Mouse (Mus musculus): ENCODE measurements around the gene Fto. TPM values are rescaled to one million over a fixed set of nuclear protein-coding genes. Genes with fewer than 3 reads are reported as not detected.

Fto gene
- polyA plus RNA-seq, 2 experiments from 2014 or later, result 86.2 to 118 TPM

DNA sequence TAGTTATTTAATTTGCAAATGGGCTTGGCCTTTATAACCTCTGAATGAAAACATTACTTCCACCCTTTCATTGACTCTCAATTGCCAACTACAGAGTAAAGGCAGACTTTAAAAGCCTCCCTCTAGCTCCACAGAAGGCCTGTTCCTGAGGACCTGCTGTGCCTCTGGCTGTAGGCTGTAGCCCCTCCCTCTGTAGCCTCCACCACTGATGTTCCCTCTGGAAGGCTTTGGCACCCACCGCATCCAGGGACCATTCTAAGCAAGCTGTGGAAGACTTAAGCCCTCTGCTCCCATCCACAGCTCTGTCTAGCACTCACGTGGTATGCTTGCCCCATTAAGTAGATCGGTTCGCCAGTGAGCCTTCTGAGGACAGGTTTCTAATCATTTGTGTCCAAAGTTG, 258.7 kb downstream of the Fto start:
- ATAC-seq, result no peak

GRCm38 (mm10) chr8:91572630-91573029, 259.3 kb downstream of the Fto start:
- no peak for ATAC-seq

GRCm38 (mm10) chr8:91575576-91575975, 262.3 kb downstream of the Fto start:
- no peak for ATAC-seq

DNA sequence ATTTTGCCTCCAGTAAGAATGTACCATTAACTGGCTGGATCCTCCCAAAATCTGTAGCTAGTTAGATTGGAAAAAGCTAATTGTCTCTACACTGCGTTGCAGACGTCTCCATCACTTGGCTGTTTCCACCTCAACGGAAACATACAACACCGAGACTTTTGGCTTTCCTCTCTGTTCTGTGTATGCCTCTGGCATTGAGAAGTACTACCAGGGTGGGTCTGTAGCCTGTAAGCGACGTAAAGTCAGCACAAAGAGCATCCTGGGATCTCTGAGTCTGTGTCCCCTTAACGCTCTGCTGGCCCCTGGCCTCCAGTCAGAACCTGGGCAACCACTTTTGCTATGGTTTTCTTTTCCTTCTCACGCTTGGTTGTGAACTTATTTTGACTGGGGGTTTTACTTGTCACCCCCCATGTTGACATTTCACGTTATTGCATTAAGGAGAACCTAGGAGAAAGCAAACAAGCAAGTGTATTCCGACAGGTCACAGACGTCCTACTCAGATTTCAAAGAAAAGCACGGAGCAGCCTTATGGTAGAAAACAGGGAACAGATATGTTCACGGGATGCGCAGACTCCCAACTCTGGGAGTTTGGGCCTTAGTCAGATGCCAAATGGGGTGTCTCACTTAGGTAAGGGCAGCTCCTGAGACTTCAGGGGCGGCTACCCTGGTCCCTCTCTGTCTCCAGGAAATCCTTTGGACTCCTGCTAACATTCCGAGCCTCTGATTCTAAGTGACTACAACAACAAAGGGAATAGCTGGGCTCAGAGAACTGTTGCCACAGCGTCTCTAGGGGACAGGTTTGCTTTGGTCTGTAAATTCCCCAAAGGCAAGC, 263.0 kb downstream of the Fto start:
- ATAC-seq, result no peak

DNA sequence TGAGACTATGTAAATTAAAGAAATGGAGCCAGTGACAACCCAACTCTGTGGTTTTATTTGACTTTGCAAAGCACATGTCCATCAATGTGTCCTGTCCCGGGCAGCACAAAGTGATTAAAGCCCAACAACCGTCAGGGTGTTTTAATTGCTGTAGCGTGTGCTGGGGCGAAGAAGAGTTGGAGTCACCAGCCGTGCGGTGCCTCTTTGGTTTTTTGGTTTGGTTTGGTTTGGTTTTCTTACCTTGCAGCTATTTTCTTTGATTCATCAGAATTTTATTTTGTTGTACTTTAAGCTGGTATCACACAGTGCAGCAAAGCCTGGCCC, 263.6 kb downstream of the Fto start:
- ATAC-seq, result no peak

GRCm38 (mm10) chr8:91577605-91578004, 264.3 kb downstream of the Fto start:
- ATAC-seq, result no peak

DNA sequence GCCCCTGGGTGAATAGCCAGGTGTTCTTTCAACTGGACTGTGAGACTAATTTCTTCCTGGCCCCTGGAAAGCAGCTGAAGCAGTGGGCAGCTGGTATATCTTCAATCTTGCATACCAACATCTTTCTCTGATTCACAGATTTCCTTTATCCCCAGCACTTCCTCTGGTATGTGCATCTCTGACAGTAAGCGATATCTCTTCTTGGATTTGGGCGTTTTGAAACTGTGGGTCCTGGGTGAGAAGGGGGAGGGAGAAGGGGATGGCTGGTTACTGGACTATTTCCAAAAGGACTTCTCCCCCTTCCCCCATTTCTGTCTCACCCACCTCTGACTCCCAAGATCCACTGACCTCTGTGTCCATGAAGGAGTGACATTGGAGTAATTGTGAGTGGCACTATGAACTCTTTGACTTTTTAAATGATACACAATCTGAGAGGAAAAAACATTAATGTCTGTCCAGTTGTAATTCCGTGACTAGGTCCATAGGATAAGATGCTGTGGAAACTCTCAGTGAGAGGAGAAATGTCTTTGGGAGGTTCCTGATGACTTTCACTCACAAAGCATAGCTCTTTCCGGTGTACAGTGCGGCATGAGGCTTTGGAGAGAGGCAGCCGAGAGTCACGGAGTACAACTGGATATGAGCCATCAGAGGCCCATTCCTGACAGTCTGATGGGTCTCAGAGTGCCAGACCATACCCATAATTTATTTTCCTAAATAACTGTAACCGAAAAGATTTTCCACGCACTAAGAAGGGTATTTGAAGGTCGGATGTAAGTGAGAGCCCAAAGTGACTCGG, 271.5 kb downstream of the Fto start:
- ATAC-seq, result no peak

DNA sequence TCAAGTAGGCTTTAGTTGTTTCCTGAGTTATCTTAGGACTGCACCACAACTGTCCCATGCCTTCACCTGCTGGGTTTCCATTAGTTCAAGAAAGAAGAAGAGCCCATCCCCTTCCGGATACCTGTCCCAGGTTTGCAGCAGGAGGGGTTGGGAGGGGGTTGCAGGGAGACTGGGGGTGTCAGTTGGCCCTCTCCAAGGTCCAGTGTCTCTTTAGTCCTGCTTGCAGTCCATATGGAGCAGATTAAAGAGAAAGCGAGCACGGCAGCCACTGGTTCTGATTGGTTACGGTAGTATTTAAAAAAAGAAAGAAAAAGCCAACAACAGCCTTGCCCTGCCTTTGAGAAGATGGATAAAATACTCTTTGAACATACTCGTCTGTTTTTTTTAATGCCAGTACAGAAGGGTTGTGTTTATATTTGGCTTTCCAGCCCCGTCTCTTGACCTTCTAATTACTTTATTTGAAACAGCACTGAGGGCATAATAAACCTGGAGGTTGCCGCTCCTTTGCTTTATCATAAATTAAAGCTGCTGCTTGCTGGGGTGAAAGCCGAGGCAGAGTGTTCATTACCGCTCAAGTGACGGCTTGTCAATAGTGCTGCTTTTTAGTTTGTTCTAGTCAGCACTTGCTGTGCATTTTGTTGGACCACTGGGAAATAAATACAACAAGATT, 279.2 kb downstream of the Fto start:
- no peak for ATAC-seq

- no peak for ATAC-seq
Measured at GRCm38 (mm10) chr8:91593202-91593781, 280.0 kb downstream of the Fto start.

DNA sequence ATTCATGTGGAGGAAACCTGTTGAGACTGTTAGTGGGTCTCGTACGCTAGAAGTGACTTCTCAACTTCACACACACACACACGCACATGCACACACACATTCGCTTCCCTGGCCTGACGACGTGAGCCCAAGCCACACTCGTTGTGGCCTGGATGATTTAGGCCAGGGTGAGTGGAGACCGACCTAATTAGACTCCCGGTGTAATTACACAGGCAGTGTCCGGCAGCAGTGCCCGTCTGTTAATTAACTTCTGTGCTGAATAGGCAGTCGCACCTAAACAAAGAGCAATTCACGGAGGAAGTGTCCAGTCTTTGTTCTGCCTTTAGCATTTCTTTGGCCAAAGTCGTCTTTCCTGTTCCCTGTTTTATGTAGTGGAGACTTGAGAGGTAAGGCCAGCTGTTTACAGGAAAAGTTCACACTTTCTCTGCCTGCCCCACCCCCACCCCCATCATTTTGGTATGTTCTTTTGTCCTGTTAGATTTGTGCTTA, 286.1 kb downstream of the Fto start:
- ATAC-seq, result no peak

GRCm38 (mm10) chr8:91603751-91604150, 290.4 kb downstream of the Fto start:
- ATAC-seq, result no peak

DNA sequence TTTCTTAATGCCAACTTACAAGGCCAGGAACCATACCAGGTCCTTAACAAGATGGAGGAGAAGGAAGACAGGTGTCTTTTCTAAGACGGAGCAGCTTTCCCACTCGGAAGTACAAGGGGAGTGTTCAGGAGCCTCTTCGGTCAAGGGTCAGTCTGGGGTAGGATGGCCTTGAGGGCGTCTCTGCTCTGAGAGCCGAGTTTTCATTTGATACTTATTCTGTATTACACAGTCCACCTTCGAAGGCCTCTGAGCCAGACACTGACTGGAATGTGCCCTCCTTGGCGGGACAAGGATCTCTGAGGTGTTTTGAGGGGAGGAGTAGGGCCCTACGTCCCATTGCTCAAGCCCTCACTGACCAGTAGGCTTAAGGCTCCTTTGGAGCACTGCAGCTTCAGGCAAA, 292.6 kb downstream of the Fto start:
- ATAC-seq, result no peak

GRCm38 (mm10) chr8:91607091-91607490, 293.8 kb downstream of the Fto start:
- ATAC-seq, result no peak

DNA sequence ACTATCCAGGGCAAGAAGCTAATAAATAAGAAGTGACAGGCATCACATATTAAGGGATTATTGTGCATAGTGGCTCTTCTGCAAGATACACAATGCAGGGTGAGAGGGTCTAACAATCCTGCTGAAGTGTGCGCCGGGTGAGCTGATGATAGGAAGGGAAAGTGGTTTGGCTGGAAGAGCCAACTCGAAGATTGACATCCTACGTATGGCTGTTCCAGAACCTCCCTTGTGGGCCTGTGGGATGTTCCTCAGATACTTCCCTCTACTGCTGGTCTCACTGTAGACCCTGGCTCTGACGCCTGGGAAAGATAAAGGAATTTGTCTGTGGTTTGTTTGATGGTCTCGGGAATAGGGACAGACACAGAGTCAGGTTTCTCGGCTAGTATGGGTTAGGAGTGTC, 297.9 kb downstream of the Fto start:
- ATAC-seq, result no peak

DNA sequence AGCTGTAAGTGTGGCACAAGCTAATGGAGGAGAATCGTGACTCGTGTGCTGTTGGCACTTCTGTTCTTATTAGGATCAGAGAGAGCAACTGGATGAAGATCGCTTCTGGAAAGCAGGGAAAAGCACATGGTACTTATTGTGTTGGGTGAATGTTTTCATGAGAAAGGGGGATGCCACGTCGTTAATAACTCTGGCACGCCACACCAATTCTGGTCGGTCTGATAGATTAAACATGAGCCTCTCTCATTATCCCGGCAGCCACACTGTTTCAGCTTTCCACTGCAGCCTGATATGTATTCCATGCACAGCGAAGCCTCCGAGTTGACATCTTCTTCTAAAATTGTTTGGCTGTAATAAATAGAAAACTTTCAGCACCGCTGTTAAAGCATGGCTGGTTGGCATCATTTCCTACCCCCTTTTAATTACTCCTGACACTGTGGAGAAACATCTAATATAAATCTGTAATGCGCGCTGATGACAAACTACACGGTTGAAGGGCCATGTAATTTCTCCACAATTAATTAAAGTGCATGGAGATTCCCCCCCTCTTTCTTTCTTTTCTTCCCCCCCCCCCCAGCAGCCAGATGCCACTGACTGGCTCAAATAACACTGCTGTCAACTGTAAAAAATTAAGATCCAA, 298.5 kb downstream of the Fto start:
- no peak for ATAC-seq

- no peak for ATAC-seq
Measured at GRCm38 (mm10) chr8:91612387-91613130, 299.2 kb downstream of the Fto start.

- no peak for ATAC-seq
Measured at GRCm38 (mm10) chr8:91613603-91614002, 300.3 kb downstream of the Fto start.

GRCm38 (mm10) chr8:91615196-91615595, 301.9 kb downstream of the Fto start:
- ATAC-seq, result no peak

- ATAC-seq, result no peak
Measured at GRCm38 (mm10) chr8:91615781-91616683, 302.7 kb downstream of the Fto start.

GRCm38 (mm10) chr8:91617772-91618171, 304.4 kb downstream of the Fto start:
- no peak for ATAC-seq

DNA sequence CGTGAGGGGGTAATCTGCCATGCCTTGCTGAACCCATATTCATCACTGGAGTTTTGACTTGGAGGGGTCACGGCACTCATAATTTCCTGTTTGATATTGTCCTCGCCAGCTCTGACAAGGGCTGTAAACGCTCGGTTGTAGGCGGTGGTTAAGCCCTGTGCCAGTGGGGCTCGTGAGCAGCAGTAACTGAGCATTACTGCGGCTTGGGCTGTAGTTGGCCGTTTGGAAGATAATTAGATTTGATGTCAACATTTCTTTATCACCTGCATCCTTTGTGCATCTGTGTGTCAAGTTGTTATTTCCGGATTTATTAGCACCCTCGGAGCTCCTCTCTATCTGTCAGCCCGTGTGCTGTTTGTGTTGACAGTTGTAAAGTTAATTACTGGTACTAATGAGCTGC, 309.4 kb downstream of the Fto start:
- ATAC-seq, result no peak

Data from CD4-positive, CD25-positive, alpha-beta regulatory T cell, adult 4 months (primary cell).